Mouse (Mus musculus) liver, embryonic 16.5 days (tissue): ENCODE results near the gene Gria4. TPM values are rescaled to one million over a fixed set of nuclear protein-coding genes. Genes with fewer than 3 reads are reported as not detected.
"Not testable (repeated sequence)": the region's sequence is repeated elsewhere in the genome, so short reads cannot be mapped to it uniquely, and the experiment has no call there.

Source experiments
- ATAC-seq: fragments of 200-750 bp; cut with Nextera tagmentation; 2 replicates; pipeline ENCODE4 v1.8.0; 2017; ENCODE audit warnings: low read depth, mild to moderate bottlenecking, moderate number of reproducible peaks, moderate library complexity
- H3K27ac ChIP-seq: fragments of 300-500 bp; sonication (generic); 2 replicates; pipeline ENCODE4 v1.5.1; 2014; ENCODE audit warnings: mild to moderate bottlenecking, low read length
- H3K27me3 ChIP-seq: fragments of 300-500 bp; sonication (generic); 2 replicates; pipeline ENCODE4 v1.6.1; 2014; ENCODE audit warnings: low read depth, low read length, mixed read lengths; ENCODE audit not compliant: control insufficient read depth, insufficient read depth
- H3K36me3 ChIP-seq: fragments of 300-500 bp; sonication (generic); 2 replicates; pipeline ENCODE4 v1.6.1; 2014; ENCODE audit warnings: mild to moderate bottlenecking; ENCODE audit not compliant: control insufficient read depth, insufficient read depth
- H3K4me1 ChIP-seq: fragments of 300-500 bp; sonication (generic); 2 replicates; pipeline ENCODE4 v1.6.1; 2014; ENCODE audit warnings: low read depth, low read length, mixed read lengths; ENCODE audit not compliant: control insufficient read depth
- H3K4me2 ChIP-seq: fragments of 300-500 bp; sonication (generic); 2 replicates; pipeline ENCODE4 v1.6.1; 2014; ENCODE audit warnings: low read depth, low read length, mixed read lengths
- H3K4me3 ChIP-seq: fragments of 300-500 bp; sonication (generic); 2 replicates; pipeline ENCODE4 v1.5.1; 2014; ENCODE audit warnings: low read depth, mild to moderate bottlenecking, low read length
- H3K9ac ChIP-seq: fragments of 300-500 bp; sonication (generic); 2 replicates; pipeline ENCODE4 v1.6.1; 2014; ENCODE audit warnings: low read depth, low read length
- H3K9me3 ChIP-seq: fragments of 300-500 bp; sonication (generic); replicated peaks from 2 replicates; pipeline ENCODE4 v1.6.1; 2016; ENCODE audit warnings: low read length; ENCODE audit not compliant: control insufficient read depth
- WGBS: fragments of 180-500 bp; shearing (Covaris S2); extraction: QIAGEN DNeasy Blood & Tissue Kit; methylation state at CpG from one replicate; pipeline ENCODE4 v1.1.7; 2014; ENCODE audit not compliant: insufficient replicate concordance; 5-methylcytosine and 5-hydroxymethylcytosine counted together
- polyA plus RNA-seq: library from polyadenylated mRNA; unstranded; fragments of >200 nt; fragmentation: Nextera tagmentation; extraction: Ambion mirVana; gene quantifications from 2 replicates; pipeline ENCODE4 v1.2.1, GENCODE M21; 2015

Gene Gria4
- 0.06 and 0.07 TPM in 2 replicates for polyA plus RNA-seq

DNA sequence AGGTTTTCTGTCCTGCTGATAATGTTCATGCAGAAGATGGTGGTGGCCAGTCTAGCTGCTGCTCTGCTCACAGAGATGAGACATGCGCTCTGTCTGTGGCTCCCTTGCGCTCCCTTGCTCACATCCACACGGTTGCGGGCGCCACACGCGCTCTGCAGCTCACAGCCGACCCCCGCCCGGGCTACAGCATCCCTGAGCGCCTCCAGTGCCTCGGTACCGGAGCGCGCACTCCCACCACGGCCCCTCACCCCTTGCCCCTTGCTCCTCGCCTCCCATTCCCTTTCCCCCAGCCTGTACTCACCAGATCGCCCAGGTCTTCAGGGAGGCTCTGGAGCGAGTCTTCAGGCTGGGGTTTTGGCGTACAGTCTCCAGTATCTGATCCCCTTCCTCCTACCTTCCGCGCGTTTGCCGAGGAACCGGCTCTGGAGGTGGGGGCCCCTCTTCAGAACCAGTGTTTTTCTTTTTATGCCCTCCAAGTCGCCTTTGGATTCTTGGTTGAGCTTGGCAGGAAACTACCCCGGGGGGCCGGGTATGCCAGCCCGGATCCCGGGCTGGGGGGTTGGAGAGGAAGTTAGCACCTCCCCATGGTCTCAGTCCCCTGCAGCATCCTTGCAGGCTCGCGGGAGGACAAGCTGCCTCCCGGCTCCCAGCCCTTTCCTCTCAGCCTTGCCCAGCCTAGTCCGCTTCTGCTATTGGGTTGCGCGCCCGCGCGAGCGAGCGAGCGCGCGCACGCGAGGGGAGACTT lies at the start of gene Gria4:
Gria4 (minus strand) TSS at position 691 of the 745 bp plus-strand sequence.
- Histone ChIP-seq H3K9me3 (no peaks in the 10 kb centered on the region), H3K9ac (no peak within 1 kb of the TSS), H3K27ac (no peak within 1 kb of the TSS), H3K36me3 (no peaks in the 10 kb centered on the region), H3K4me1 (no peaks in the 10 kb centered on the region), H3K4me3 (no peak within 1 kb of the TSS), H3K4me2 (no peak within 1 kb of the TSS), H3K27me3 (no peaks in the 10 kb centered on the region; the same call in 1 of the 2 replicates)
- 1% methylated on average over 46 of the region's 46 CpGs for WGBS
- ATAC-seq, result no peak

- not testable (repeated sequence) for H3K4me2 ChIP-seq, H3K36me3 ChIP-seq, H3K4me3 ChIP-seq, H3K4me1 ChIP-seq, H3K27me3 ChIP-seq, ATAC-seq, H3K9me3 ChIP-seq, H3K9ac ChIP-seq, H3K27ac ChIP-seq
- 52% methylated on average over 2 of the region's 2 CpGs for WGBS
Observed at GRCm38 (mm10) chr9:4810941-4811340, 14.9 kb upstream of the Gria4 start.

DNA sequence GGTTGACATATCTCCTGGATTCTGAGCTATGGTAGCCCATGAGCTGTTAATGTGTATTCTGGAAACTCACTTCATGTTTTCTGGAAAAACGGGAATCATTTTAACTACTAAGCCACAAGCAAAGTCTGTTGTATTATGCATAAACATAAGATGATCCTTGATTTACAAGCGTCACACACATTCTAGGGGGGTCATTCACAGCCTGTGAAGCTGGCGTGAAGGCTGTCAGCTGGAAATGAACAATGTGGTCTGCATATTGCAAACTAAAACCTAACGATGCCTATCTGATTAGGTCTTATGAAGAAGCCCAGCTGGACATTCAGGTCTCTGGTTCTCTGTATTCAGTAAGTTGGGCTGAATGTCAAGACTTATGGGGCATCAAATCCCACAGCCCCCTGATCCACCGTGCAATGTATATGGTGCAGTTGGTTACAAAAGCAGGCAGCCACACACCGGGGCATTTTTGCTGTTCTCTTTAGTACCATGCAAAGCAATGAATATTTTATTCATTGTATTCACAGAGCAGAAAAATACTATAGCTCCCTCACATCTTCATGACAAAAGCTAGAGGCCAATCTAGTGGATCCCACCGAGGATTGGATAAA lies 7.2 kb upstream of the Gria4 start:
- Histone ChIP-seq H3K4me3 (no peak overlapping the region), H3K9ac (no peak overlapping the region), H3K9me3 (no peaks in the 10 kb centered on the region), H3K27ac (no peak overlapping the region), H3K27me3 (no peaks in the 10 kb centered on the region), H3K4me1 (no peaks in the 10 kb centered on the region), H3K4me2 (no peak overlapping the region), H3K36me3 (no peaks in the 10 kb centered on the region)
- ATAC-seq, result no peak
- WGBS, result 66% methylated on average over 7 of the region's 7 CpGs

GRCm38 (mm10) chr9:4797396-4797795 lies 1.4 kb upstream of the Gria4 start:
- Histone ChIP-seq H3K4me1 (no peaks in the 10 kb centered on the region), H3K36me3 (no peaks in the 10 kb centered on the region), H3K27me3 (no peaks in the 10 kb centered on the region; the same call in 1 of the 2 replicates), H3K4me2 (no peak overlapping the region), H3K27ac (no peak overlapping the region), H3K9ac (no peak overlapping the region), H3K9me3 (no peaks in the 10 kb centered on the region), H3K4me3 (no peak overlapping the region)
- ATAC-seq, result no peak
- 46% methylated on average over 2 of the region's 2 CpGs for WGBS

DNA sequence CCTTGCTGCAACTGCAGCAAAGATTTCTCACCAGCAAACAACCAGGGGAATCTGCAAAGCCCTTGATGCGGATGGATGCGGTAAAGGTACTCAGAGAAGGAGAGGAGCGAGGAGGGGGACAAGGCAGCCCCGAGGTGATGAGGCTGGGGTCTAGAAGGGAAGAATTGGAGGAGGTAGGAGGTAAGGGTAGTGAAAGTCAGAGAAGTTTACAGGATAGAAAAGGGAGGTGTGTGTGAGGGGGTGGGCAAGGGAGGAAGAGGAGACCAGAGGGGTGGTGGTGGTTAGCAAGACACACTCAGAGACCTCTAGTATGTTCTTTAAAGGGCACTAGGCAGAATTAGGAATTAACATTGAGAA lies 233 bp upstream of the Gria4 start:
- H3K9ac ChIP-seq, result no peak overlapping the region
- H3K4me3 ChIP-seq, result no peak overlapping the region

GRCm38 (mm10) chr9:4795075-4795474 lies 959 bp downstream of the Gria4 start:
- Histone ChIP-seq H3K4me1 (no peaks in the 10 kb centered on the region), H3K27me3 (no peaks in the 10 kb centered on the region; the same call in 1 of the 2 replicates), H3K4me2 (no peak overlapping the region), H3K4me3 (no peak overlapping the region), H3K9ac (no peak overlapping the region), H3K9me3 (no peaks in the 10 kb centered on the region), H3K36me3 (no peaks in the 10 kb centered on the region), H3K27ac (no peak overlapping the region)
- 1% methylated on average over 6 of the region's 6 CpGs for WGBS
- no peak for ATAC-seq

More for the DNA sequence above, 233 bp upstream of the Gria4 start:
- Histone ChIP-seq H3K4me1 (no peaks in the 10 kb centered on the region), H3K27ac (no peak overlapping the region), H3K4me2 (no peak overlapping the region), H3K9me3 (no peaks in the 10 kb centered on the region), H3K27me3 (no peaks in the 10 kb centered on the region; the same call in 1 of the 2 replicates), H3K36me3 (no peaks in the 10 kb centered on the region)
- 5% methylated on average over 4 of the region's 4 CpGs for WGBS
- ATAC-seq, result no peak

DNA sequence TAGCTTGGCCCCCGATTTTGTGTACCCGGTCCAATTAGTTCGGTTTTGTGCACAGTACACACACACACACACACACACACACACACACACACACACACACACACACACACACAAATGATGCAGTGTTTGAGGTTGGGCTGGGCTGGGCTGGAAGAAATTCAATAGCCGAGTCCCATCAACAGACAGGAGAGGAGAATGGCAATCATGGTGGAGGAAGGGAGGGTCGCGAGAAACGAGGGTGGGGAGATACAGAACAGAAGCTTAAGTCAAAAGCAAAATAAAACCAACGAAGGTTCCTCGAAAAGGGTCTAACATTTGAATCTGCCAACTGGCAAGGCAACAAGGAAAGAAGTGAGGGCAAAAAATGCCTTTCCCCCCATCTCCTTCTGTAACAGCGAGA lies 1.6 kb downstream of the Gria4 start:
- no peak for ATAC-seq
- Histone ChIP-seq H3K4me3 (no peak overlapping the region), H3K4me1 (no peaks in the 10 kb centered on the region), H3K4me2 (no peak overlapping the region), H3K9me3 (no peaks in the 10 kb centered on the region), H3K27ac (no peak overlapping the region), H3K9ac (no peak overlapping the region), H3K36me3 (no peaks in the 10 kb centered on the region), H3K27me3 (no peaks in the 10 kb centered on the region; the same call in 1 of the 2 replicates)
- WGBS, result 31% methylated on average over 10 of the region's 10 CpGs

DNA sequence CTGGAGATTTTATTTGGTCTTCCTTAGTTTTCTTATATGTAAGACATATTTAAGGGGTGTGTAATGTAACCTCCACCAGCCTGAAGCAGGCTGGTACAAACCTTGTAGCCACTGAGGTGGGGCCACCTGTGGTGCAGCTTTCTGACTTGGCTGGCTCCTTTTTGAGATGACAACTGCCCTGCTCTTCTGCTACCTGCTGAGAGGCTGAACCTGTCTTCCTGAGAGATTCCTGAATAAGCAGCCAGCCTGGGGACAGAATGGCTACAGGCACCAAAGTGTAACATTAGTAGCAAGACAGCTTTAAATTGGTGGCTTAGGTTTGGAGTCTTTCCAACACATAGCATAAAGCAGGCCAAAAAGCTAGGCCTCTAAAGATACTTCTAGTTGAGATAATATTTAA lies 46.6 kb downstream of the Gria4 start:
- H3K4me1 ChIP-seq, H3K36me3 ChIP-seq, H3K27me3 ChIP-seq, H3K9ac ChIP-seq, H3K9me3 ChIP-seq, H3K4me2 ChIP-seq, H3K4me3 ChIP-seq, ATAC-seq, H3K27ac ChIP-seq: not testable (repeated sequence)

GRCm38 (mm10) chr9:4714086-4714485 lies 81.9 kb downstream of the Gria4 start:
- H3K4me3 ChIP-seq, result no peak overlapping the region
- H3K4me2 ChIP-seq, result no peak overlapping the region
- WGBS, result 43% methylated on average over 2 of the region's 2 CpGs
- no peak overlapping the region for H3K9ac ChIP-seq
- no peaks in the 10 kb centered on the region for H3K4me1 ChIP-seq
- no peaks in the 10 kb centered on the region for H3K9me3 ChIP-seq
- ATAC-seq, result no peak
- H3K27ac ChIP-seq, result no peak overlapping the region
- H3K27me3 ChIP-seq, result no peaks in the 10 kb centered on the region
- no peaks in the 10 kb centered on the region for H3K36me3 ChIP-seq
